Mouse (Mus musculus): Measurements from ENCODE around the gene Cpa5. TPM values are rescaled to one million over a fixed set of nuclear protein-coding genes. Genes with fewer than 3 reads are reported as not detected.

Cpa5 gene
- polyA plus RNA-seq, 1 experiment, result not detected

GRCm38 (mm10) chr6:30600995-30601394 is 9.8 kb upstream of the Cpa5 start:
- DNase-seq (ENCODE audit: extremely low spot score in 1 of 2, low spot score in 1 of 2), result no peak

- no peak for DNase-seq (ENCODE audit: extremely low spot score in 1 of 2, low spot score in 1 of 2)
Observed at GRCm38 (mm10) chr6:30604342-30604867, 6.4 kb upstream of the Cpa5 start.

GRCm38 (mm10) chr6:30605111-30605510 is 5.7 kb upstream of the Cpa5 start:
- DNase-seq (ENCODE audit: extremely low spot score in 1 of 2, low spot score in 1 of 2), result no peak

- DNase-seq (ENCODE audit: extremely low spot score in 1 of 2, low spot score in 1 of 2), result no peak
Observed at GRCm38 (mm10) chr6:30605672-30606071, 5.1 kb upstream of the Cpa5 start.

GRCm38 (mm10) chr6:30611212-30611611 is 402 bp downstream of the Cpa5 start:
- DNase-seq (ENCODE audit: extremely low spot score in 1 of 2, low spot score in 1 of 2), result no peak

- no peak for DNase-seq (ENCODE audit: extremely low spot score in 1 of 2, low spot score in 1 of 2)
Observed at GRCm38 (mm10) chr6:30614251-30614650, 3.4 kb downstream of the Cpa5 start.

- DNase-seq (ENCODE audit: extremely low spot score in 1 of 2, low spot score in 1 of 2), result no peak
Observed at GRCm38 (mm10) chr6:30615741-30616140, 4.9 kb downstream of the Cpa5 start.

GRCm38 (mm10) chr6:30616491-30616941 is 5.7 kb downstream of the Cpa5 start:
- DNase-seq (ENCODE audit: extremely low spot score in 1 of 2, low spot score in 1 of 2), result peak in 1 of 2 experiments; percentile 6

GRCm38 (mm10) chr6:30617020-30617958 is 6.5 kb downstream of the Cpa5 start:
- DNase-seq (ENCODE audit: extremely low spot score in 1 of 2, low spot score in 1 of 2), result no peak

GRCm38 (mm10) chr6:30617959-30618590 is 7.3 kb downstream of the Cpa5 start:
- peak; percentile 51 to 67 for DNase-seq (ENCODE audit: extremely low spot score in 1 of 2, low spot score in 1 of 2)

- no peak for DNase-seq (ENCODE audit: extremely low spot score in 1 of 2, low spot score in 1 of 2)
Observed at GRCm38 (mm10) chr6:30618735-30619134, 7.9 kb downstream of the Cpa5 start.

GRCm38 (mm10) chr6:30619606-30620005 is 8.8 kb downstream of the Cpa5 start:
- DNase-seq (ENCODE audit: extremely low spot score in 1 of 2, low spot score in 1 of 2), result no peak

- no peak for DNase-seq (ENCODE audit: extremely low spot score in 1 of 2, low spot score in 1 of 2)
Observed at GRCm38 (mm10) chr6:30620591-30620990, 9.8 kb downstream of the Cpa5 start.

GRCm38 (mm10) chr6:30620994-30621393 is 10.2 kb downstream of the Cpa5 start:
- no peak for DNase-seq (ENCODE audit: extremely low spot score in 1 of 2, low spot score in 1 of 2)

GRCm38 (mm10) chr6:30621986-30622389 is 11.2 kb downstream of the Cpa5 start:
- no peak for DNase-seq (ENCODE audit: extremely low spot score in 1 of 2, low spot score in 1 of 2)

GRCm38 (mm10) chr6:30624763-30625162 is 14.0 kb downstream of the Cpa5 start:
- no peak for DNase-seq (ENCODE audit: extremely low spot score in 1 of 2, low spot score in 1 of 2)

GRCm38 (mm10) chr6:30628152-30628551 is 17.3 kb downstream of the Cpa5 start:
- peak in 1 of 2 experiments; percentile 12 for DNase-seq (ENCODE audit: extremely low spot score in 1 of 2, low spot score in 1 of 2)

- DNase-seq (ENCODE audit: extremely low spot score in 1 of 2, low spot score in 1 of 2), result no peak
Observed at GRCm38 (mm10) chr6:30629989-30630388, 19.2 kb downstream of the Cpa5 start.

- no peak for DNase-seq (ENCODE audit: extremely low spot score in 1 of 2, low spot score in 1 of 2)
Observed at GRCm38 (mm10) chr6:30635361-30635862, 24.6 kb downstream of the Cpa5 start.

- no peak for DNase-seq (ENCODE audit: extremely low spot score in 1 of 2, low spot score in 1 of 2)
Observed at GRCm38 (mm10) chr6:30636186-30636842, 25.5 kb downstream of the Cpa5 start.
